Mouse (Mus musculus) ES-Bruce4 (cell line): Measurements from ENCODE around the gene Ccdc105. TPM values are rescaled to one million over a fixed set of nuclear protein-coding genes. Genes with fewer than 3 reads are reported as not detected.
A peak's percentile ranks its signal among the peaks of the same experiment; 100 is the strongest.

Experiments used
- H3K27ac ChIP-seq: 2 replicates; pipeline ENCODE4 v1.5.1; 2012; ENCODE audit warnings: low read length, inconsistent platforms; ENCODE audit not compliant: insufficient read depth
- H3K27me3 ChIP-seq: 2 replicates; pipeline ENCODE4 v1.6.1; 2012; ENCODE audit warnings: mild to moderate bottlenecking, low read length, inconsistent platforms; ENCODE audit not compliant: control insufficient read depth, poor library complexity, insufficient read depth, severe bottlenecking
- H3K36me3 ChIP-seq: 2 replicates; pipeline ENCODE4 v1.6.1; 2012; ENCODE audit warnings: inconsistent platforms, mild to moderate bottlenecking, low read length, moderate library complexity; ENCODE audit not compliant: control insufficient read depth, poor library complexity, insufficient read depth, severe bottlenecking
- H3K4me1 ChIP-seq: one replicate; pipeline ENCODE4 v1.8.1; 2011; ENCODE audit warnings: low read length; ENCODE audit not compliant: control insufficient read depth, insufficient read depth
- H3K4me3 ChIP-seq: 2 replicates; pipeline ENCODE4 v1.5.1; 2011; ENCODE audit warnings: low read depth, mild to moderate bottlenecking, low read length
- H3K9ac ChIP-seq: 2 replicates; pipeline ENCODE4 v1.6.1; 2012; ENCODE audit warnings: low read depth, mild to moderate bottlenecking, inconsistent platforms; ENCODE audit not compliant: poor library complexity, severe bottlenecking
- H3K9me3 ChIP-seq: replicated peaks from 2 replicates; pipeline ENCODE4 v1.6.1; 2012; ENCODE audit warnings: mild to moderate bottlenecking, low read length, inconsistent platforms; ENCODE audit not compliant: control insufficient read depth, poor library complexity, insufficient read depth, severe bottlenecking
- CTCF ChIP-seq: IDR thresholded peaks from one replicate; pipeline ENCODE4 v1.8.1; 2011; ENCODE audit warnings: low read depth, low read length
- EP300 ChIP-seq: IDR thresholded peaks from 2 replicates; pipeline ENCODE4 v1.6.1; 2011; ENCODE audit warnings: low read depth, low read length; ENCODE audit not compliant: insufficient read depth
- POLR2A ChIP-seq: IDR thresholded peaks from one replicate; pipeline ENCODE4 v1.8.1; 2011; ENCODE audit warnings: low read length; ENCODE audit not compliant: insufficient read depth
- polyA plus RNA-seq: library from polyadenylated mRNA; stranded (reverse); fragments of >200 nt; gene quantifications from 2 replicates; pipeline ENCODE4 v1.2.4, GENCODE M21; 2011; ENCODE audit warnings: low read depth; ENCODE audit not compliant: missing spikeins, insufficient read depth, insufficient read length

The Ccdc105 gene
- not detected in 2 replicates for polyA plus RNA-seq

DNA sequence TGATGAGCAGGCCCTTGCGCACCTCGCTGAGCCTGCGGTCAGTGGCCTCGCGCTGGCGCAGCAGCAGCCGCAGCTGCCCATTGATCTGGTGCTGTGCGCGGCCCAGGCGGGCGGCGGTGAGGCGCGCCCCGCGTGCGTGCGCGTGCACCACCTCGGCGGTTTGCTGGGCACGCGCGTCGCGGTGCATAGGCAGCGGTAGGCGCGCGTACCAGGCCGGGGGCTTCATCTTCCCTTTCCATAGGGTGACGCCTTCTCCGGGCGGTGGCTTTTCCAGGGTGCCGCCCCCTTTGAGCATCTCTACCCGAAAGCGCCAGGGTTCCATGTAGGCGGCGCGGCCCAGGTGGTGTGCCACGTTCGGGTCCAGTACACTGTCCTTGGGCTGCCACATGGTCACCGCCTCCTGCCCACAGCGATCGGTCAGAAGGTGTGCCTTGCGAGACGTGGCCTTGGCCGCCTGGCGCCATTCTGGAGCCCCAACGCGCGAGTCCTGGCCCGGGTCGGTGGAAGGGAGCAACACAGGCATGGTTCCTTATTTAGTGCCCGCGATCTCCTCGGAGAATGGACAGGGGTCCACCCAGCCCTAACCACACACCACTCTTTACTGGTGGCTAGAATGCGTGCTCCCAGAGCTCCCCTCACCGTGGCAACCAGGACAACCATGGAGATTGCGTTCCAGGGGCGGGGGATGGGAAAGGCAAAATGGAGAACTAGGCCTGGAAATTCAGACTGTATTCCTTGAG is at the start of gene Ccdc105:
Gene Ccdc105, minus strand, starts transcription at position 614 of the 740 bp plus-strand sequence.
- peak within 1 kb of the TSS; percentile 68 for H3K4me3 ChIP-seq
- no peaks in the 10 kb centered on the region for H3K36me3 ChIP-seq
- H3K27ac ChIP-seq = no peak within 1 kb of the TSS
- H3K4me1 ChIP-seq = peaks cover 3% of the 10 kb centered on the region
- peak within 1 kb of the TSS; percentile 12 for H3K9ac ChIP-seq
- H3K27me3 ChIP-seq = no peaks in the 10 kb centered on the region; the same call in 1 of the 2 replicates
- no peak for TF ChIP-seq CTCF
- peak; percentile 44 for TF ChIP-seq POLR2A
- TF ChIP-seq EP300 = 0 out of 2 replicates have a peak, but pooled peaks have one; percentile 4
- no peaks in the 10 kb centered on the region for H3K9me3 ChIP-seq

- no peak overlapping the region for H3K27ac ChIP-seq
- no peaks in the 10 kb centered on the region for H3K27me3 ChIP-seq
- no peak overlapping the region for H3K9ac ChIP-seq
Observed at GRCm38 (mm10) chr10:78801449-78801848, 48.6 kb upstream of the Ccdc105 start.

DNA sequence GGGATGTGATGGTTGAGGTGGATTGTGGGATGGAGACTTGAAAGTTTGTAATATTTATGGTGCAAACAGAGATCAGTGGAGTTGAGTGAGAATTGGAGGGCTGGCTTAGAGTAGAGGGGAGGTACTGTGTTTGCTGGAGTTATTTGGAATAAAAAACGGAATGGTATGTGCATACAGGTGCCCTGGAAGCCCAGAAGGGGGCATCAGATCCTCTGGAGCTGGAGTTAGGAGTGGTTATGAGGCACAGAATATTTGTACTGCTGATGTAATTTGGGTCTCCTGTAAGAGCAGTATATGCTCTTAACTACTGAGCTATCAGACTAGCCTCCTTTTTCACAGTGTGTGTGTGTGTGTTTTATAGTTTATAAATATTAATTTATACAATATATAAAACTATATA is 37.7 kb upstream of the Ccdc105 start:
- Histone ChIP-seq H3K4me3 (no peak overlapping the region), H3K27me3 (no peaks in the 10 kb centered on the region), H3K4me1 (no peaks in the 10 kb centered on the region), H3K36me3 (no peaks in the 10 kb centered on the region), H3K27ac (no peak overlapping the region), H3K9ac (no peak overlapping the region), H3K9me3 (no peaks in the 10 kb centered on the region)
- peak; percentile 2 for TF ChIP-seq CTCF
- TF ChIP-seq POLR2A = no peak

More at GRCm38 (mm10) chr10:78801449-78801848, 48.6 kb upstream of the Ccdc105 start:
- Histone ChIP-seq H3K4me1 (no peaks in the 10 kb centered on the region), H3K4me3 (no peak overlapping the region), H3K36me3 (no peaks in the 10 kb centered on the region), H3K9me3 (no peaks in the 10 kb centered on the region)
- TF ChIP-seq CTCF = peak; percentile 41
- no peak for TF ChIP-seq EP300
- TF ChIP-seq POLR2A = no peak

- no peaks in the 10 kb centered on the region for H3K4me1 ChIP-seq
- peak overlapping the region; percentile 9 for H3K4me3 ChIP-seq
- TF ChIP-seq POLR2A (no peak), CTCF (no peak), EP300 (no peak)
- H3K9me3 ChIP-seq = no peaks in the 10 kb centered on the region
- H3K27ac ChIP-seq = no peak overlapping the region
- H3K27me3 ChIP-seq = no peaks in the 10 kb centered on the region
- H3K9ac ChIP-seq = no peak overlapping the region
- H3K36me3 ChIP-seq = no peaks in the 10 kb centered on the region
Observed at GRCm38 (mm10) chr10:78787566-78788087, 34.8 kb upstream of the Ccdc105 start.

DNA sequence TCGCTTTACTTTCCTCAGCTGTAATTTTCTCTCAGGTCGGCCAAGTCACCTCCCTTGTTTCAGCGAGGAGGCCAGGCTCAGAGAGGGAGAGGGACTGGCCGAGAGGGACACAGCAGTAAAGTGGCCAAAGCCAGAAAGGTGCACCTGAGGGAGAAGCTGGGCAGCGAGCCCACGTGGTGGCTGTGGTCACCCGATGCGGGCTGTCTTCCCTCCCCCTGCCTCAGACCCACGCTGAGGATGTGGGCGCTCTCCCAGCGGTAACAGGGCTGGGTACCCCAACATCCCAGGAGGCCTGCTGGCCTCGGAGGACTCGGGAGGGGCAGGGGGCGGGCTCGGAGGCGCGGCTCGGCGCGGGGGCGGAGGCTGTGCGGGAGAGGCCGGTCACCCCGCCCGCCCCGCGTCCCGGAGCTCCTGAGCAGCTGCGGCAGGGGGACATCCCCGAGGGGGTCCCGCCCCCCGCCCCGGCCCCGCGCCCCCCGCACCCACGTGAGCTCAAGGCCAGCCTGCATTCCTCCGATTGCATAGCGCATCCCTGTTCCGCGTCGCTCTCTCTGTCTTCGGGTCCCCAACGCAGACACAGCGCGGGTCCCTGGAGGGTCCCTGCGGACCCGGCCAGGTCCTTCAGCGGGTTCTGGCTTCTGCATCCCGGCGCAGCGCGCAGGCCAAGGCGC is 27.3 kb upstream of the Ccdc105 start, which contains the start of gene Slc1a6:
Gene Slc1a6, plus strand, starts transcription at position 516 of the 671 bp plus-strand sequence.
- Histone ChIP-seq H3K9ac (peak within 1 kb of the TSS; percentile 45; the same call in 1 of the 2 replicates), H3K9me3 (no peaks in the 10 kb centered on the region), H3K27me3 (peaks cover 12% of the 10 kb centered on the region), H3K4me1 (no peaks in the 10 kb centered on the region), H3K4me3 (peak within 1 kb of the TSS; percentile 79), H3K27ac (no peak within 1 kb of the TSS), H3K36me3 (no peaks in the 10 kb centered on the region)
- TF ChIP-seq POLR2A = no peak
- no peak for TF ChIP-seq EP300
- TF ChIP-seq CTCF = no peak

- TF ChIP-seq POLR2A (no peak), EP300 (no peak), CTCF (no peak)
- no peak overlapping the region for H3K4me3 ChIP-seq
Observed at GRCm38 (mm10) chr10:78779527-78779926, 26.7 kb upstream of the Ccdc105 start.

More at GRCm38 (mm10) chr10:78779527-78779926, 26.7 kb upstream of the Ccdc105 start:
- H3K36me3 ChIP-seq = no peaks in the 10 kb centered on the region
- H3K4me1 ChIP-seq = no peaks in the 10 kb centered on the region
- no peaks in the 10 kb centered on the region for H3K9me3 ChIP-seq
- H3K9ac ChIP-seq = no peak overlapping the region
- H3K27ac ChIP-seq = no peak overlapping the region
- H3K27me3 ChIP-seq = peaks cover 12% of the 10 kb centered on the region
